Mouse (Mus musculus) testis, adult 2 months (tissue): ENCODE measurements around the gene Tpgs1. TPM values are rescaled to one million over a fixed set of nuclear protein-coding genes. Genes with fewer than 3 reads are reported as not detected.
A peak's percentile ranks its signal among the peaks of the same experiment; 100 is the strongest.

Source experiments
- H3K27ac ChIP-seq: fragments of 200-500 bp; 2 replicates; pipeline ENCODE4 v1.5.1; 2012; ENCODE audit warnings: low read depth, low read length; ENCODE audit not compliant: control insufficient read depth, insufficient read depth
- H3K27me3 ChIP-seq: fragments of 200-500 bp; 2 replicates; pipeline ENCODE4 v1.6.1; 2012; ENCODE audit warnings: mild to moderate bottlenecking, low read length, moderate library complexity; ENCODE audit not compliant: control insufficient read depth, insufficient read depth
- H3K36me3 ChIP-seq: fragments of 200-500 bp; 2 replicates; pipeline ENCODE4 v1.6.1; 2012; ENCODE audit warnings: mild to moderate bottlenecking, low read length; ENCODE audit not compliant: control insufficient read depth, insufficient read depth
- H3K4me1 ChIP-seq: fragments of 200-500 bp; 2 replicates; pipeline ENCODE4 v1.6.1; 2012; ENCODE audit warnings: low read length; ENCODE audit not compliant: control insufficient read depth, insufficient read depth
- H3K4me3 ChIP-seq: fragments of 200-500 bp; 2 replicates; pipeline ENCODE4 v1.5.1; 2012; ENCODE audit warnings: low read depth, mild to moderate bottlenecking, low read length, moderate library complexity, mixed read lengths; ENCODE audit not compliant: control insufficient read depth
- CTCF ChIP-seq: fragments of 200-500 bp; IDR thresholded peaks from 2 replicates; pipeline ENCODE4 v1.5.1; 2012; ENCODE audit warnings: low read depth, mild to moderate bottlenecking, inconsistent platforms, low read length, moderate library complexity; ENCODE audit not compliant: control insufficient read depth, insufficient read depth, insufficient replicate concordance
- POLR2A ChIP-seq: fragments of 200-500 bp; IDR thresholded peaks from 2 replicates; pipeline ENCODE4 v1.6.1; 2012; ENCODE audit warnings: low read depth, mild to moderate bottlenecking, inconsistent platforms, low read length, moderate library complexity; ENCODE audit not compliant: control insufficient read depth
- polyA plus RNA-seq: library from polyadenylated mRNA; depleted of rRNA; stranded (reverse); fragments of >200 nt; gene quantifications from 2 replicates; pipeline ENCODE4 v1.2.3, GENCODE M21; 2012

The Tpgs1 gene
- polyA plus RNA-seq, 1 experiment = 33.9 TPM

DNA sequence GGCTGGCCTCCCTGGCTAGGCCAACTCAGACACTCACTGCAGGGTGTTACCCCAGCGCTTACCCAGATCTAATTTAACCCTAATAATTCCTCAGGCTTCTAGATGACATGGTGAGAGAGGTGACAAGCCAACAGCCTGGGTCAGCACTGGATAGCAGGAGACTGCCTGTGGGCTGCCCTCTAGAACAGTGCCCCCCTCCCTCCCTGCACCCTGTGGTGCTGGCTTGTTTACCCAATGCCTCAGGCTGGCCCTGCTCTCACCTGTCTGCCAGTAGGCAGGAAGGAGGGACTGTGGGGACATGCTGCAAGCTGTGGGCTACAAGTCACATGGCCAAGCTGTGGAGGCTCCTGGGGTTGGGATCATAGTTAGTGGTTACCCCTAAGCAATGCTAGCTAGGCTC, 38.0 kb downstream of the Tpgs1 start:
- Histone ChIP-seq H3K4me3 (no peak overlapping the region), H3K27me3 (no peaks in the 10 kb centered on the region), H3K27ac (no peak overlapping the region), H3K4me1 (peaks cover 21% of the 10 kb centered on the region), H3K36me3 (no peaks in the 10 kb centered on the region; the same call in 1 of the 2 replicates)
- no peak for TF ChIP-seq POLR2A
- TF ChIP-seq CTCF = no peak

DNA sequence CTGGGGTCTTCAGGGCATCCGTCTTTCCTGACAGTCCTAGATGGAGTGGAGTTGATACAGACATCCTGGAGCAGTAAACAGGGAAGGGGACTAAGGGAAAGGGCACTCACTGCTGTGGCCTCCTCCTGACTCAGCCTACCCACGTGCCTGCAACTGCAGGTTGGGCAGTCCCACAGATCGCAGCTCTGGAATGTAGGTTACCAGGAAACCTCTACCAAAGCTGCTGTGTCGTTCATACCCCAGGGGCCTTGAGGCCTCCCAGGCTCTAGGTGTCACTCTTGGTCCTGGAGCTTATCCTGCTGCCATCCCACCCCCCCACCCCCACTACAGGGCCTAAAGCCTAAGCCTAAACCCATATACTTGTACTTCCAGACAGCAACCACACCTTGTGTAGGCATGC, 38.6 kb downstream of the Tpgs1 start:
- no peaks in the 10 kb centered on the region; the same call in 1 of the 2 replicates for H3K36me3 ChIP-seq
- no peak overlapping the region for H3K27ac ChIP-seq
- peaks cover 21% of the 10 kb centered on the region for H3K4me1 ChIP-seq
- H3K4me3 ChIP-seq = no peak overlapping the region
- H3K27me3 ChIP-seq = no peaks in the 10 kb centered on the region
- no peak for TF ChIP-seq POLR2A
- TF ChIP-seq CTCF = no peak

DNA sequence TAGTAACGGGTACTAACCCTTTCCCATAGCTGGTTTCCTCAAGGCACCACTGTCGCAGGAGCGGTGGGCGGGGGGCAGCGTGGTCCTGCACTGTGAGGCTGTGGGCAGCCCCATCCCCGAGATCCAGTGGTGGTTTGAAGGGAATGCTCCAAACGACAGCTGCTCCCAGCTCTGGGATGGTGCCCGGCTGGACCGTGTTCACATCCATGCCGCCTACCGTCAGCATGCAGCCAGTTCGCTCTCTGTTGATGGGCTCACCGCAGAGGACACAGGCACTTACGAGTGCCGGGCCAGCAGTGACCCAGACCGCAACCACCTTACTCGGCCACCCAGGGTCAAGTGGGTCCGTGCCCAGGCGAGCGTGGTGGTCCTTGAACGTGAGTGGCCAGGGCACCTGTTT, 39.5 kb downstream of the Tpgs1 start:
- Histone ChIP-seq H3K27ac (no peak overlapping the region), H3K4me1 (peaks cover 19% of the 10 kb centered on the region), H3K27me3 (no peaks in the 10 kb centered on the region), H3K36me3 (no peaks in the 10 kb centered on the region; the same call in 1 of the 2 replicates), H3K4me3 (no peak overlapping the region)
- TF ChIP-seq POLR2A (no peak), CTCF (no peak)

DNA sequence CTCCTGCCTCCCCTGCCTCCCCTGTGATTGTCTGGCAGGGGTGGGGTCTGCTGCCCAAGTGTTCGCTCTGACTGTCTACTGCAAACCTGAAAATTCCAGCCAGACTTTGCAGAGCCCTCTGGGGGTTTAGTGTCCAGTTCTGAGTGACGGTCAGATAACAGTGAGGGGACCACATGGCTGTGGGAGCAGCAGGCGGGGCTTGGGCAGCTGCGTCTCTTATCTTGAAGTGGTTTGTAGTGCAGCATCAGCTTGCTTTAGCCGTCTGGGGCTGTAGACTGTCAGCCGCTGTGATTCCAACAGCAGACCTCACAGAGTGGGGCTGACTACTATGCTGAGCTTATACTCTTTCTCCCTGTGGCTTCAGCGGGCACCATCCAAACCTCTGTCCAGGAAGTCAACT, 40.1 kb downstream of the Tpgs1 start:
- Histone ChIP-seq H3K27me3 (no peaks in the 10 kb centered on the region), H3K4me3 (peak overlapping the region; percentile 59), H3K27ac (no peak overlapping the region), H3K36me3 (no peaks in the 10 kb centered on the region; the same call in 1 of the 2 replicates), H3K4me1 (peaks cover 19% of the 10 kb centered on the region)
- TF ChIP-seq CTCF (no peak), POLR2A (no peak)

DNA sequence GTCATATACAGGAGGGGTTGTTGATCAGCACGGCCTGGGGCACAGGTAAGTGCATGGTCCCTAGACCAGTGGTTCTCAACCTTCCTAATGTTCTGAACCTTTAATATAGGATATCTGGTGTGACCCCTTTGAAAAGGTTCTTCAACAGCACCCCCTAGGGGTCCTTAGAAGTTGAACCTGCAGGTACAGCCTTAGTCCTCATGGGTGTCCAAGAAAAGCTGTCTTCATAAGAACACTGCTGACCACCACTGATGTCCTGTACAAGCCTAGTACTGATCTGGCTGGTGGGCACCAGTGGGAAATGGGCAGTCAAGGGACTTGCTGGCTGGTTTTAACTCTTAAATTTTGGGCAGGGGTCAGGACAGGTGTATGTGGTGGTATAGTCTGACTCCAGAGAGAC, 42.9 kb downstream of the Tpgs1 start:
- H3K36me3 ChIP-seq = no peaks in the 10 kb centered on the region; the same call in 1 of the 2 replicates
- H3K4me3 ChIP-seq = no peak overlapping the region
- H3K27me3 ChIP-seq = no peaks in the 10 kb centered on the region
- peaks cover 15% of the 10 kb centered on the region for H3K4me1 ChIP-seq
- no peak overlapping the region for H3K27ac ChIP-seq
- no peak for TF ChIP-seq POLR2A
- TF ChIP-seq CTCF = no peak

DNA sequence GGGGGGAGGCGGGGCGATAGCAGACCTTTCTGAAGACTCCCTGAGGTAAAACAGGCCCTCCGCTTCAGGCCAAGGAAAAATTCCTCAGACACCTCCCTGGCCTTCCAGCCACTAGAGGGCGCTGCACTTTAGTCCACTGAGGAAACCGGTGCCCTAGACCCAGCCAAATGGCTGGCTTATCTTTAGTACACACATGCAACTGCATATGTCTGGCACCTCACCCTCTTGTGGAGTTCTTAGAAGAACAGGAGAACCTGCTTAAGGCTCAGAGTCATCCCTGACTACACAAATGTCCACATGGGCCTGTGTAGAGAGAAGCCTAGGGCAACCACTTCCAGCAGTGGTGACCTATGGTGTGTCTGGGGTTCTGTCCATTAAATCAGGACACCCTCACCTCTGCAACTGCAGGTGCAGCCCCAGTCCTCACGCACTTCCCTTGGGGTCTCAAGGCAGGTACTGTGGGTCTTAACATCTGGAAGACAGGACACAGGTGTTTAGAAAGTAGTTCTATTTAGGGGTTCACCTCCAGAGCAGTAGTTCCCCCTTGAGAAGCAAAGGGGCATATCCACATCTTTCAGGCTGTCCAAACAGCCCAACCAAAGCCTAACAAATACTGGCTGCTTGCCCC, 43.4 kb downstream of the Tpgs1 start:
- Histone ChIP-seq H3K27ac (no peak overlapping the region), H3K27me3 (no peaks in the 10 kb centered on the region), H3K36me3 (no peaks in the 10 kb centered on the region; the same call in 1 of the 2 replicates), H3K4me3 (no peak overlapping the region), H3K4me1 (peaks cover 20% of the 10 kb centered on the region)
- TF ChIP-seq POLR2A (no peak), CTCF (peak; percentile 71; the same call in 1 of the 2 replicates)

DNA sequence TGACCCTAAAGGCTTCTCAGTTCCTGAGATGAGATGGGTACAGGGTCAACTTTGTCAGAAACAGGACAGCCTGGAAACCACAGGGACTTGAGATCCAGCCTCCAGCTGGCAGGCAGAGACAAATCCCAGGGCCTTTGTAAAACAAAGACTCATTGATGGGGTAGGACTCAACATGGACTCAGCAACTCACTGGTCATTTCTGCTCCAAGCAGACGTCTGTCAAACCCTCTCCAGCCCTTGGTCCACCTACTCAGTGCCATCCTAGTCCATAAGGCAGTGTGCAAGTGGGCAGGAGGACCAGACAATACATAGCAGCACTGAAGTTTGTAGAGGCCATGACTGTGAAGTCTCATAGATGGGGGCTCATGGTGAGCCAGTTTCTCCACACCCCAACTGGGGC, 44.0 kb downstream of the Tpgs1 start:
- no peak for TF ChIP-seq CTCF
- TF ChIP-seq POLR2A = no peak
- no peaks in the 10 kb centered on the region; the same call in 1 of the 2 replicates for H3K36me3 ChIP-seq
- H3K4me3 ChIP-seq = no peak overlapping the region
- H3K27me3 ChIP-seq = no peaks in the 10 kb centered on the region
- peaks cover 21% of the 10 kb centered on the region for H3K4me1 ChIP-seq
- H3K27ac ChIP-seq = no peak overlapping the region

DNA sequence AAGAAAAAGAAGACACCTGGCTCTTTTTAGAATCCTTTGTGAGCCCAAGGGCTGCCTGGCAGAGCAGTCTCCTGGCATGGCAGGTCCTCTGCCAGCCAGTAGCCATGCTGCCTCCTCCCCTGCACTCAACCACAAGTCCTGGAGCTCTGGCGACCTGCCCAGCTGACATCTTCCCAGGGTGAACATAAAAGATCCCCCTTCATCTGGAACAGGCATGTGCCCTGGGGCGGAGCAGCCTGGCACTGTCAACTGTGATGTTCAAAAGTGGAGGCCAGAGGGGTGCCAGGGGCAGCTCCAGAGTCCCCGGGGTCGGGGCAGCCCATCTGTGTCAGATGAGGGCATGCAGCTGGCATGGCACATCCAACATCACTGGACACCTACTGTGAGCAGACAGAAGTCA, 45.8 kb downstream of the Tpgs1 start:
- Histone ChIP-seq H3K27ac (no peak overlapping the region), H3K4me3 (no peak overlapping the region), H3K27me3 (no peaks in the 10 kb centered on the region), H3K36me3 (no peaks in the 10 kb centered on the region), H3K4me1 (peaks cover 16% of the 10 kb centered on the region)
- TF ChIP-seq CTCF = no peak
- TF ChIP-seq POLR2A = no peak
